Mouse (Mus musculus) MEL (cell line): ENCODE measurements at regions not wholly inside any gene's neighbourhood (a gene's known extent, or its start where the extent isn't known, plus 50 kb on each side); places are given as distances from the start of the nearest gene placed in this dataset.

Experiments used
- CTCF ChIP-seq, 3 experiments: IDR thresholded peaks in 2 of 3; conservative IDR thresholded peaks in 1 of 3; 2 replicates each; pipeline ENCODE4 v1.5.1; 2011 to 2012; ENCODE audit warnings: low read length in 3 of 3, low read depth in 2 of 3, mild to moderate bottlenecking in 2 of 3, improper control_type of control experiment in 1 of 3, inconsistent platforms in 1 of 3, mixed read lengths in 1 of 3, moderate library complexity in 1 of 3; ENCODE audit not compliant: control insufficient read depth in 1 of 3, insufficient read depth in 1 of 3, poor library complexity in 1 of 3, severe bottlenecking in 1 of 3
- EP300 ChIP-seq, 2 experiments: IDR thresholded peaks; 2 replicates each; pipeline ENCODE4 v1.6.1; 2011; ENCODE audit warnings: improper control_type of control experiment in 2 of 2, low read length in 2 of 2, low read depth in 1 of 2, mild to moderate bottlenecking in 1 of 2
- GATA1 ChIP-seq: IDR thresholded peaks from 2 replicates; pipeline ENCODE4 v1.6.1; 2011; ENCODE audit warnings: low read depth, low read length, improper control_type of control experiment
- HCFC1 ChIP-seq: IDR thresholded peaks from 2 replicates; pipeline ENCODE4 v1.6.1; 2012; ENCODE audit warnings: low read depth, mild to moderate bottlenecking, inconsistent platforms, low read length, improper control_type of control experiment, moderate library complexity
- POLR2A ChIP-seq, 2 experiments: IDR thresholded peaks; 2 replicates each; pipeline ENCODE4 v1.6.1; 2011 to 2012; ENCODE audit warnings: low read length in 2 of 2, mild to moderate bottlenecking in 2 of 2, control low read depth in 1 of 2, improper control_type of control experiment in 1 of 2, low read depth in 1 of 2, moderate library complexity in 1 of 2; ENCODE audit not compliant: control insufficient read depth in 1 of 2, insufficient read depth in 1 of 2, poor library complexity in 1 of 2
- TAL1 ChIP-seq: IDR thresholded peaks from 2 replicates; pipeline ENCODE4 v1.6.1; 2012; ENCODE audit warnings: mild to moderate bottlenecking, inconsistent platforms, low read length, moderate library complexity, mixed read lengths
- TCF12 ChIP-seq: IDR thresholded peaks from 2 replicates; pipeline ENCODE4 v1.6.1; 2014; ENCODE audit warnings: low read depth, mild to moderate bottlenecking, inconsistent platforms, low read length, improper control_type of control experiment, moderate library complexity
- UBTF ChIP-seq: IDR thresholded peaks from 2 replicates; pipeline ENCODE4 v1.6.1; 2012; ENCODE audit warnings: low read depth, mild to moderate bottlenecking, inconsistent platforms, low read length, improper control_type of control experiment, moderate library complexity, borderline replicate concordance; ENCODE audit not compliant: insufficient read depth
- ZKSCAN1 ChIP-seq: IDR thresholded peaks from 2 replicates; pipeline ENCODE4 v1.6.1; 2012; ENCODE audit warnings: low read depth, mild to moderate bottlenecking, inconsistent platforms, low read length, improper control_type of control experiment, moderate library complexity
- ZNF384 ChIP-seq: IDR thresholded peaks from 2 replicates; pipeline ENCODE4 v1.6.1; 2012; ENCODE audit warnings: low read depth, mild to moderate bottlenecking, inconsistent platforms, low read length, improper control_type of control experiment

DNA sequence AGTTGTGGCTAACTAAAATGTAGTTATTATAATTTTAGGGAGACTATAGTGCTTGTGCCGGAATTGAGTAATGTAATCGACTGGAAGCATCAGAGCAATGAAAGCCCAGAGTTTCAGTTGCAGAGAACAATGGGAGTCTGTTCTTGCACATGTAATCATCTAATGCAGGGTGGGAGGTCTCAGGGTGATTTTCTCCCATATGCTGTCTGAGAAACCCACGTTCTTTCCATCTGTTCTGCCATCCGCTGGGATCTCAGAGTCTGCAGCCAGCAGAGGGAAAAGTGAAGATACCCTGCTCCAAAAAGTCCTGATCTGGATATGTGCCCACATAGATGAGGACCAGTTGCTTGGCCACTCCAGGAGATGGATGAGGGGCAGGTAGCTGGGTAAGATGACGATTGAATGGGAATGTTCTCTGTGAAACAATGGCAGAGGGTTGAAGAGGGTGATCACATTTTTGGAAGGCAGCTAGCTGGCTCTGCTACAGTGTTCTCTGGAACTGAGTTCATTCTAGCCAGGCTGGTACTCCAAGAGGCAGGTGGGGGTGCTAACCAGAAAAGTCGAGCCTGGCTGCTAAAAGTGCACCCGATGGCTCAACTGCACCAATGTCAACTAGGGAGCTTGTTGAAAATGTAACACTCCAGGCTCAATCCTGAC is 180.3 kb upstream of the Ghitm start:
- TF ChIP-seq ZNF384 (no peak), CTCF (IDR thresholded peaks at IDR 0.05 in 2 of 3, conservative IDR thresholded peaks at IDR 0.05 in 1 of 3; ENCODE audit: control insufficient read depth in 1 of 3, insufficient read depth in 1 of 3, low read depth in 2 of 3, low read length in 3 of 3, poor library complexity in 1 of 3, severe bottlenecking in 1 of 3) (no peak), GATA1 (no peak), TAL1 (no peak), EP300 (IDR thresholded peaks at IDR 0.05; ENCODE audit: low read depth in 1 of 2, low read length in 2 of 2) (no peak), POLR2A (IDR thresholded peaks at IDR 0.05; ENCODE audit: control insufficient read depth in 1 of 2, insufficient read depth in 1 of 2, low read depth in 1 of 2, low read length in 2 of 2, poor library complexity in 1 of 2) (no peak), TCF12 (no peak), HCFC1 (no peak), ZKSCAN1 (no peak), UBTF (no peak)
